Mouse (Mus musculus): ENCODE results near the gene Irak2. TPM values are rescaled to one million over a fixed set of nuclear protein-coding genes. Genes with fewer than 3 reads are reported as not detected.
"Not testable (repeated sequence)": the region's sequence is repeated elsewhere in the genome, so short reads cannot be mapped to it uniquely, and the experiment has no call there.

Irak2 gene
- total RNA-seq, 1 experiment from 2014 or later, result 30.8 TPM

DNA sequence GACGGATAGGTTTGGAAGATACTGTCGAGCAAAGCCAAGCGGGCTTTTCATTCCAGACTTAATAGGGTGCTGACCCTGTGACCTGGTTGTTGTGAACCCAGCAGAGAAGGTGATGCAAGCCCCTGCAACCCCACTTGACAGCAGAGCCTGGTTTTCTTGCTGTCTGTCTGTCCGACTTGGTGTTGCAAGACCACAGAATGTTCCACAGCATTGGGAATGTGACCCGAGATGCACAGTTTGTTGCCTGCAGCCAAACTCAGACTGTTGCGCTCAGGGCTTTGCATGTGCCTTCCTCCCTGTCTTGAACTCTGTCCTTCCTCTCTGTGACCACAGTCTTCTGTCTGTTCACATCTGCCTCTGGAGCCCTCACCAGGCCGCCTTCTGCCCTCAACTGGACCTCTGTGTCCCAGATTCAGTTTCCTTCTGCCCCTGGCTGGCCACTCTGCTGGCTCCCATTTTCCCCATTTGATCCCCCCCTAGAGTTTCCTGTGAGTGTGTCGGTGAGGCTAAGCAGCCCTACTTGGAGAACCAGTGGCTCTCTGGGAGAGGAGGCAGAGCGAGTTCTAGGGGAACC lies 41.8 kb downstream of the Irak2 start:
- ATAC-seq (replicated peaks in 1 of 2; ENCODE audit: insufficient read depth in 1 of 2, low FRiP score in 2 of 2, low TSS enrichment in 1 of 2, low read depth in 1 of 2, poor library complexity in 2 of 2, severe bottlenecking in 2 of 2), result no peak

DNA sequence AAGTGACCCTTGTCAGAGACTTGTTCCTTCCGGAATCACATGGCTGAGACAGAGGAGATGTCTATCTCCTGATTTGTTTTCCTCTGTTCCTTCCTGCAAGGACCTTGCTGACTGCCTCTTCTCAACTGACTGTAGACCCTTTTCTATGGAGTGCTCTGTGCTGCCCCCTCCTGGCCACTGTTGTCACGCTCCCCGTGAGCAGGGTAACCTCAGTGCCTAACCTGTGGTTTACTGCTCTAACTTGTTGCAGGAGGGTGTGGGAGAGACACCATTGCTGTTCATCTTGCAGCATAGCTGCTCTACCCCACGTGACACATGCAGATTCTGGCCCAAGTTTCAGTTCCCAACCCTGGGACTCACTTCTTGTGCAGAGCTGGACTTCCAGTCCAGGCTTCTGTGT lies 43.0 kb downstream of the Irak2 start:
- peak; percentile 92 to 94 for ATAC-seq (replicated peaks in 1 of 2; ENCODE audit: insufficient read depth in 1 of 2, low FRiP score in 2 of 2, low TSS enrichment in 1 of 2, low read depth in 1 of 2, poor library complexity in 2 of 2, severe bottlenecking in 2 of 2)

DNA sequence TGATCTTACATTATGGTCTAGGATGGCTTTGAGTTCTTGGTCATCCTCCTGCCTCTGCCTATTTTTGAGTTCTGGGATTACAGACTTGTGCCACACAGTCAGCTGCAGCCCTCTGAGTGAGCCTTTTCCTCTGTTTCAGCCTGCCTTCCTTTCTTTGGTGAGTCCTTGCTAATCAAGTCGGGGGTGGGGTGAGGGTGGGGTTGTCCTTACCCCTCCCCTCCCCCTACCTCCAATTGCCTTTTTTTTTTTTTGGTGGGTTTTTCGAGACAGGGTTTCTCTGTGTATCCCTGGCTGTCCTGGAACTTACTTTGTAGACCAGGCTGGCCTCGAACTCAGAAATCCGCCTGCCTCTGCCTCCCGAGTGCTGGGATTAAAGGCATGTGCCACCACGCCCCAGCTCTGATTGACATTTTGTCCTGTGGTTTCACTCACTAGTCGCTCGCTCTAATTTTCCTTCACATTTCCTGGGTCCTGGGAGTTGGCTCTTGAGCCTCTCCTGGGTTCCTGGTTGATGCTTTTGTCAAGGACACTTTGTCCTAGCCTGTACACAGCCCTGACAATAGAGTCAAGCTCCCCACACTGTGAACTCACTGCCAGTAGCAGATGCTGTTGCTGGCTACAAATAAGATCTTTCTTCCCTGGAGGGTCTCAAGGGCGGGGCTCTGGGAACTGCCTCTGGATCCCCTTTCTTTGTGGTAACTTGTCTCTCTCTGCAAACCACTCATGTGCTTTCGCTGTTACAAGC lies 45.0 kb downstream of the Irak2 start:
- ATAC-seq (replicated peaks in 1 of 2; ENCODE audit: insufficient read depth in 1 of 2, low FRiP score in 2 of 2, low TSS enrichment in 1 of 2, low read depth in 1 of 2, poor library complexity in 2 of 2, severe bottlenecking in 2 of 2), result no peak

DNA sequence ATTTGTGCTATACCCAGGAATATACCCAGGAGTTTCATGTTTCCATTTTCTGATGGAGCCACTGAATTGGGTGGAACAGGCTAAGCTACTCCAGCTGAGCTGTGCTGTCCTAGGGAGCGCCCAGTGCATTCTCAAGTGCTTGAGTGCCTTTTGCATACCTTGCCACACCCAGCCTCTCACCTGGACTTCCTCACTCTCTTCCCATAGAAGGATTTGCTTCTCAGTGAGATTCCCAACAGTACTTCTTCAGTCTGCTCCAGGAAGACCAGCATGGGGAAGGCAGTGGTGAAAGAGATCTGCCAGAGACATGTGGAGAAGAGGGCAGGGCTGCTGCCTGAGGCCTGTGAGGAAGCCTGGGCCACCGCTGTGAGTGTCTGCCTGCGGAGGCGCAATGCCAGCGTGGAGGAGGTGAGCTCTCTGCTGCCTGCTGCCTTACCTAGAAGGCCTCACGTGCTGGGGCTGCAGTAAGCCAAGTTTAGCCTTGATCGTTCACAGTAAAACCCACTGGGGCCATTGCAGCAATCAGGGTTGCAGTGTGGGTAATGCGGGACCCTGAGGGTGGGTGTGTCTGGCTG lies 48.4 kb downstream of the Irak2 start:
- ATAC-seq (replicated peaks in 1 of 2; ENCODE audit: insufficient read depth in 1 of 2, low FRiP score in 2 of 2, low TSS enrichment in 1 of 2, low read depth in 1 of 2, poor library complexity in 2 of 2, severe bottlenecking in 2 of 2), result no peak

DNA sequence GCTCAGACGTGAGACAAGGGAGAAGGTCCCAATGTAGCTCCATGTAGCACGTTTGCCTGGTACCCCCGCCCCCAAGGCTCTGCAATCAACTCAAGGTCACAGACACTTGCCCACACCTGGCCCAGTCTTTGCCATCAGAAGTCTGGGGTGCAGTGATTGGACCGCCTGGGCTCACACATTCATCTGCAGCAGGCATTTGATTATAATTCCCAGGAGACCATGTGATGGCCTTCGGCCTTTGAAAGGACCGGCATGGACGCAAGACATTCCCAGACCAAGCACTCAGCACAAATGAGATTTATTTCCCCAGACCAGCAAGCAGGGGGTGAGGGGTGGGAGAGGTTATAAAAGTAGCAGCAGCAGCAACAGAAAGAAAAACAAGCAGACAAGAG lies 51.7 kb downstream of the Irak2 start:
- ATAC-seq (replicated peaks in 1 of 2; ENCODE audit: insufficient read depth in 1 of 2, low FRiP score in 2 of 2, low TSS enrichment in 1 of 2, low read depth in 1 of 2, poor library complexity in 2 of 2, severe bottlenecking in 2 of 2), result no peak

DNA sequence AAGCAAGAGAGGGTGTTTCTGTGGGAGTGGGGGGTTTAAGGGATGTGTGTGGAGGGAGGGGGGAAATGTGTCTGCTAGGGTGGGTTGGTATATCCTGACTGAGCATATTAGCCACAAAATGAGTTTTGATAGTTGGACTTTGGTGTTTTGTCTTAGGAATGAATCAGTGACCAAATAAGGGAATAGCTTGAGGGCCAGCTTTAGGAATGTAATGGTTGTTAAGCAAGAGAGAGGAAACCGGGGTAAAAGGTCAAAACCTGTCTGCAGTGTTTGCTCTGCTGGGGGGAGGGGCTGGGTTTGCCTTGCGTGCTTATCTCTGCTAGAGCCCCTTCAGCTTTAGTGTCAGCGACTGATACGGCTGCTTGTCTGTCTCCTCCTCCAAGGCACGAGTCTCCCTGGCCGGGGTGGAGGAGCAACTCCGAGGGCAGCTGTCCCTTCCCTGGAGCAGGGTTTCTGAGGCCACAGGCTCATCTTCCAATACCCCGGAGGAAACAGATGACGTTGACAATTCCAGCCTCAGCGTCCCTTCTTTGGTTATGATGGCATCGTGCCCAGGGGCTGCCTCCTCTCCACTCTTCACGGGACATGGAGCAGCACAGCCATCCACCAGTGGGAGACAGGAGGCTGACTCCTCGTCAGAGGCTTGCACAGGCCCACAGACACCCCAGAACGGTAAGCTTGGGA lies 52.3 kb downstream of the Irak2 start:
- ATAC-seq (replicated peaks in 1 of 2; ENCODE audit: insufficient read depth in 1 of 2, low FRiP score in 2 of 2, low TSS enrichment in 1 of 2, low read depth in 1 of 2, poor library complexity in 2 of 2, severe bottlenecking in 2 of 2), result peak; percentile 21 to 46; a peak in 3 of 4 replicates

DNA sequence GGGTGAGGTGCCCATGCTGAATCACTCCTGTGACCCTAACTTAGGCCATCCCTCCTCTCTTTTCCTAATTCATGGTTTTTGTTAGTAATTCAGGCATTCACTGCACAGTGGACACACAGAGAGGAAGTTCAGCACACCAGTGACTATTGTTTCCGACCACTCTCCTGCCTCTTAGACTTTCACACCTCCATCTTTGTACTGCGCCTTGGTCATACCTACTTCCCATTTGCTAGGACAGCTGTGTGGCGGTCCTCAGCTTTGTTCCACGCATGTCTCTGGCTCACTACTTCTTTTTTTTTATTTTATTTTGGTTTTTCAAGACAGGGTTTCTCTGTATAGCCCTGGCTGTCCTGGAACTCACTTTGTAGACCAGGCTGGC lies 52.8 kb downstream of the Irak2 start:
- peak in 1 of 2 experiments; percentile 24; a peak in 1 of 4 replicates for ATAC-seq (replicated peaks in 1 of 2; ENCODE audit: insufficient read depth in 1 of 2, low FRiP score in 2 of 2, low TSS enrichment in 1 of 2, low read depth in 1 of 2, poor library complexity in 2 of 2, severe bottlenecking in 2 of 2)

DNA sequence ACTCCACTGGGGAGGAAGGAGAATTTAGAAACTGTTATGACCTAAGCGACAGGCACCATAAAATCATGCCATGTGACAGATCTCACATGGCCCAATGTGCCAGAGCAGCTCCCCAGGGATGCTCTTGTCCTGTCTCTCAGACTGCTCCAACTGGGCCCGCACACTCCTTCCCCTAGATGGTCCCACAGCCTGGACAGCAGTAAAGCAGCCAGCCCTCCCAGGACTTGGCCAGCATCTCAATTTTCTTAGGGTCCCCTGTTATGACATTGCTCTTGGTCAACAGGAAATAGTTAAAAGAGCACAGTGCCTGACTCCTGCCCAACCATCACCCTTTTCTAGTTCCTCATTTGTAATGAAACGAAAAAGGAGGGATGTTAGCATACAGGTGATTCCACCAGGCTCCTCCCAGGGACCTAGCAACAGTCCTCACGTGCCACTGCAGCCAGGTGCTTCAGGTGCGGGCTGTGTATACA lies 54.4 kb downstream of the Irak2 start:
- no peak for ATAC-seq (replicated peaks in 1 of 2; ENCODE audit: insufficient read depth in 1 of 2, low FRiP score in 2 of 2, low TSS enrichment in 1 of 2, low read depth in 1 of 2, poor library complexity in 2 of 2, severe bottlenecking in 2 of 2)

DNA sequence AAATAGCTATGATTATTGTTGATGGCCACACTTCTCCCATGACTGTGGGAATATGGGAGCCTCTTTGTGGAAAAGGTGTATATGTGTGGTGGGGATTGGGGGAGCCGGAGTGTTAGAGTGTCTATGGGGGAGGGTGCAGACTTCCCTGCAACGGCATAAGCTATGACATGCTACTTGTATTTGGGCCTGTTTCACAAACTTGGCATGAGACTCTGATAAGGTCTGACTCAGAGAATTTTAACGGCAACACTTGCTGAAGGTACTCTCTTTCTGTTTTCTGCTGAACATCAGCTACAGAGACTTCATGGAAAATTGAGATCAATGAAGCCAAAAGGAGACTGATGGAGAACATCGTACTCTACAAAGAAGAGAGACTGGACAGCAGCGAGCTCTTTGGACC lies 55.1 kb downstream of the Irak2 start:
- no peak for ATAC-seq (replicated peaks in 1 of 2; ENCODE audit: insufficient read depth in 1 of 2, low FRiP score in 2 of 2, low TSS enrichment in 1 of 2, low read depth in 1 of 2, poor library complexity in 2 of 2, severe bottlenecking in 2 of 2)

DNA sequence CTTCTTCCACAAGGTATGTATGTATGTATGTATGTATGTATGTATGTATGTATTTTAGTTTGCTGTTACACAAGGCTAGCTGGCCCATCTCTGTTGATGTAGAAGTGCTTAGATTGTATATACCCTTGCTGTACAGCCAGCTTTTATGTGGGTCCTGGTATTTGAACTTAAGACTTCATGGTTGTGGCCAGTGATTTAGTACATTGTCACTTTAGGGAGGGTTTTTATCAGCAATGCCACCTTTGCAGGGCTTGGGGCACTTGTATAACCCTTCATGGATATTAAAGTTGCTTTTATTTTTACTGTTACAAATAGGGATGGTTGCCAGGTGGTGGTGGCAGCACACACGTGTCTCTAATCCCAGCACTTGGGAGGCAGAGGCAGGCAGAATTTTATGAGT lies 56.9 kb downstream of the Irak2 start:
- ATAC-seq (replicated peaks in 1 of 2; ENCODE audit: insufficient read depth in 1 of 2, low FRiP score in 2 of 2, low TSS enrichment in 1 of 2, low read depth in 1 of 2, poor library complexity in 2 of 2, severe bottlenecking in 2 of 2), result no peak

DNA sequence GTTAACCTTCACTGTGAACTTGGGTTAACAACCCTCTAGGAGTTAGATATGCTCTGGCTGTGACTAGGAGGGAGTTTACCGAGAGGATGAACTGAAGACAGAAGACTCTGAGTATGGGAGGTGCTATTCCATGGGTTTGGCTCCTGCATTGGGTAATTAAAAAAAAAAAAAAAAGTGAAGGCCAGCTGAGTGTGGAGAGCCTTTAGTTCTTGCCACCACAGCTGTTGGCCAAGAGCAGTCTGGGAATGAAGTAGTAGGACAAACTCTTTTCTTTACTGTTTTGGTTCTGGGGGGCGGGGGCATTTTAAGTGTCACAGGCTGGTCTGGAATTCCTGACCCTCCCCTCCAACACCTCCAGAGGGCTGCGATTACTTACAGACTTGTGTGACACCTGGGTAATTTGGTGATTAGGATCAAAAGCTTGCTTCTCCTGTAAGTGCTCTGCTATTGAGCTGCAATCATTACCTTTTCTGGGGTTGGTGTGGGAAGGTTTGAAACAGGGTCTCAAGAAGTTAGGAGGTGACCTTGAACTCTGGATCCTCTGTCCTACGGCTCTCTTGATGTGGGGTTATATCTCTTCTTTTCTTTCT lies 57.6 kb downstream of the Irak2 start:
- no peak for ATAC-seq (replicated peaks in 1 of 2; ENCODE audit: insufficient read depth in 1 of 2, low FRiP score in 2 of 2, low TSS enrichment in 1 of 2, low read depth in 1 of 2, poor library complexity in 2 of 2, severe bottlenecking in 2 of 2)

DNA sequence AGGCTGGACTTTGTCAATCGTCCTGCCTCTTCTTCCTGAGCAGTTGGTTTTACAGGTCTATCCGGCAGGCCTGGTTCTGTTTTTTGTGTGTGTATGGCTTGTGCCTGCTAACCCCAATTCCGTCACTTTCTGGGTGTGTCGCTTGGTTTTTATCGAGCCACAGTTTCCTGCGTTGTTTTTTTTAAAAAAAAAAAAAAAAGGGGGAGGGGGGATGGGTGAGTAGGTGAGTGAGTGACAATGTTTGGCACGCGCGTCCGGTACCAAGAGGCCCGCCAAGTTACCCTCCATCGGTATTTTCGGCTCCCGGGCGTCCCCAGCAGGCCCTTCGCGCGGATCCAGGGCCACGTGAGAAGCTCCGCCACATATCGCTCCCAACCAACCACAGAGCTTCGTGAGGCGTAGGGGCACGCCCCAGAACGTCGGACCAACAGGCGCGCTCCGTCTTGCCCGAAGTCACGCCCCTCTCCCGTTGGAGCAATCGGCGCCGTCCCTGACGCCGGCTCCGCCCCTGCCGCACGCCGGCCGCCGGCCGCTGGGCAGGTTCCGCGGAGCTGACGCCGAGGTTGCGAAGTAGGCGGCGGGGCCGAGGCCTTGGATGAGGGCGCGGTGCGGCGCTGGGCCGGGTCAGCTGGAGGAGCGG lies 58.4 kb downstream of the Irak2 start, which contains the start of gene Tatdn2:
Tatdn2 (plus strand) TSS at position 469 of the 640 bp plus-strand sequence.
- ATAC-seq (replicated peaks in 1 of 2; ENCODE audit: insufficient read depth in 1 of 2, low FRiP score in 2 of 2, low TSS enrichment in 1 of 2, low read depth in 1 of 2, poor library complexity in 2 of 2, severe bottlenecking in 2 of 2), result peak; percentile 96 to 99

DNA sequence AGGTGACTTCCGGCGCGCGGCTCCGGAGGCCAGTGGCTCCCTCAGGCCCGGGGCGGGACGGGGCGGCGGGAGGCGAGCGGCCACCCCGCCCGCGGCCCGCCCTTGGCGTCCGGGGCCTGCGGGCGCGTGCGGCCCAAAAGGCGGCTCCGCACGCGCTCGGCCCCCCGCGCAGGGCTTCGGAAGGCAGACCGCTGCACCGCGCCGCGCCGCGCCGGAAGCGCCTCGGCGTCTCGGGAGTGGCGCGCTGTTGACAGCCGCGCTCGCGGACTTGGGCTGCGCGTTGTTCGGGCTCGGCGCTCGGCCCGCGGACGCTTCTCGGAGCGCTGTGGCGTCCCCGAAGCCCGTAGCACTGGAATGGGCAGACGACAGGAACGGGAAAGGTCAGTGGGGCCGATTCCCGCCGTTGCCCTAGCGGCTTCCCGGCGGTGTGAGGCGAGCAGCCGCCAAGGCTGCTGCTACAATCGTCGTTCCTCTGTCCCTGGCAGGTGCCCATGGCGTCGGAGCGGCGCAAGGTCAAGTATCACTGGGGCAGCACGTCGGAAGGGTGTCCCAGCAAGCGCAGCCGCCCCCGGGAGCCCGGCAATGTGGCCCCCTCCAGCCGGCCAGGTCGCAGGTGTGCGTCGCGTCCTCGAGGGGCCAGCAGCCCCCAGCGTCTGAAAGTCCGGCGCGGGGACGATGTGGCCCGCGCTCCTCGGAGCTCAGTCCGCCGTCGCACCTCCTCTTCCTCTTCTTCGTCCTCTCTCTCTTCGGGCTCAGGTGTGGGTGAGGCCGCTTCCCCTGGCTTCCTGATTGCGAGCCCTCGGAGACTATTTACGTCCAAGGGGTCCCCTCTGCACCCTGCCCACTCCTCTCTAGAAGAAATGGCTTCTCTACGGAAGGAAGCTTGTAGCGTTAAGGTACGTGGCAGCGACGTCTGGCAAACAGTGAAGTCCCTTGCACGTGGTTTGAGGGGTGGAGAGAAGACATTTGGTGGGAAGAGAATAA lies 59.2 kb downstream of the Irak2 start:
- ATAC-seq (replicated peaks in 1 of 2; ENCODE audit: insufficient read depth in 1 of 2, low FRiP score in 2 of 2, low TSS enrichment in 1 of 2, low read depth in 1 of 2, poor library complexity in 2 of 2, severe bottlenecking in 2 of 2), result no peak

DNA sequence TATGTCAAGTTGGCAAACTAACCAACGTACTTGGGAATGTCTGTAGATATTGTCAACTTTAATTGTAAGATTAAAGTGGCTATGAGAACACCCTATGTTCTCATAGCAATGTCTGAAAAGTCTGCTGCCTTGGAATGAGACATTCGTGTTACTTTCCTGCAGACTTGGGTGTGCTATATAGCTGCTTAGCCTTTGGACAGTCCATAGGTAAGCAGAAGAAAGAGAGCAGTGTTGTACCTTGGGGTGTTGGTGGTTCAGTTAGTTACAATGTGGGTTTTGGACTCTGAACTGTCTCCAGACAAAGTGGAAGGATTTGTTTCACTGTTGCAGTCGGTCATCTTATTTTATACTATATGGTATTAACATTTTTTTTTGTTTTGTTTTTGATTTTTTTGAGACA lies 74.5 kb downstream of the Irak2 start:
- ATAC-seq (replicated peaks in 1 of 2; ENCODE audit: insufficient read depth in 1 of 2, low FRiP score in 2 of 2, low TSS enrichment in 1 of 2, low read depth in 1 of 2, poor library complexity in 2 of 2, severe bottlenecking in 2 of 2), result no peak

DNA sequence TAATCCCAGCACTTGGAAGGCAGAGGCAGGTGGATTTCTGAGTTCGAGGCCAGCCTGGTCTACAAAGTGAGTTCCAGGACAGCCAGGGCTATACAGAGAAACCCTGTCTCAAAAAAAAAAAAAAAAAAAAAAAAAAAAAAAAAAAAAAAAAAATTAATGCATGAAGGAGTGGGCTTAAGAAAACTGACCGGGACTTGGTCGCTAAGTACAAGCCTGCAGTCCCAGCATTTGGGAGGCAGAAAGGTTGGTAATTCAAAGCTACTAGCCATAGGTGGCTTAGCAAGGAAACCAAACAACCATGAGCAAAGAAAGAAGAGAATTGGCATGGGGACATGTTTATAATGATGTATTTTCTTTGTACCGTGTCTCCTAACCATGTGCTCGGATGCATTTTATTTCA lies 75.1 kb downstream of the Irak2 start:
- not testable (repeated sequence) for ATAC-seq (replicated peaks in 1 of 2; ENCODE audit: insufficient read depth in 1 of 2, low FRiP score in 2 of 2, low TSS enrichment in 1 of 2, low read depth in 1 of 2, poor library complexity in 2 of 2, severe bottlenecking in 2 of 2)

DNA sequence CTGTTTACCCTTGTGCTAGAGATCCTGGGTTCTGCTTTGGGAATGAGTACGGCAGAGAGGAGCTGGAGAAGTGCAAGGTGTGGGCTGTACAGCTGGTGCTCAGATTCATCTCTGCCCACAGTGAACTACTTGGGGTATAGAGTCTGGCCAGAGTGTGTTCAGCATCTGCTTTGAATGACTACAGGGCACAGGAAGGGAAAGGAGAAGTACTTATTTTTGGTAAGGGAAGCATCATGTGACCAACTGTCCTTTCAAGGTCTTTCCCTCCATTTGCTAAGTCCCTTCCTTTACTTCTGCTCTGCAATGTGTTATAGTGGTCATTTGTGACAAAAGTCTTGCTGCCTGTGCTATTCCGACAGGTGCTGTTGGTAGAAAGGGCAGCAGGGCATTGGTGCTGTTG lies 76.0 kb downstream of the Irak2 start:
- peak; percentile 52 to 55; a peak in 2 of 4 replicates for ATAC-seq (replicated peaks in 1 of 2; ENCODE audit: insufficient read depth in 1 of 2, low FRiP score in 2 of 2, low TSS enrichment in 1 of 2, low read depth in 1 of 2, poor library complexity in 2 of 2, severe bottlenecking in 2 of 2)

All from hematopoietic stem cell, adult 5-6 weeks (primary cell).